ENCODE assay signal across 10 mouse cellular contexts in the genomic region with DNA sequence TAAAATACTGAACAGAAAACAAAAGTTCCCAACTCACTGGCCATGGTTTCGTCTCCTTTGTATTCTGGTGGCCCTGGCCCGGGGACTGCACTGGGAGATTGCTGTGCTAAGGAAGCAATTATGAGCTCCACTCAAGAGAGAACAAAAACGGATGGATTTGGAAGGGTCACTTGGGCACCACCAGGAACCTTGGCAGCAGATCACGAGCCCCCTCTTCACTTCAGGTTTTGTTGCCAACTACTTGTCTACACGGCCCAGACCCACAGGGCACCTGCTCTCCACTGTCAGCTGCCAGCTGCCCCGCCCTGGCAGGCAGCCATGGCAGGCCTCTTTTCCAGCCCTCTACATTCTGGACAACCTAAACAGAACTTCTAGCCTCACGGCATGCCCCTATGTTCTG.
DNase-seq lines count a peak whose midpoint lies in the region; ATAC-seq and TF ChIP-seq lines count a peak whose summit lies in the region.
"Had no signal": no experiment of that assay in that cellular context is flagged by ENCODE, and none has a peak within 500 bp of the region (broad histone marks: within the 10 kb centered on the region; RNA-seq: fewer than 3 reads in every experiment).

No protein-coding gene starts in this region.

- no peak overlapping the region for H3K4me2 ChIP-seq in forebrain, embryonic 15.5 days (replicated peaks)
- H3K4me2 ChIP-seq in forebrain, embryonic 11.5 days (ENCODE audit: low read depth, low read length, severe bottlenecking) = no peak overlapping the region
- no peak overlapping the region for H3K4me2 ChIP-seq in hindbrain, postnatal 0 days (ENCODE audit: low read depth, low read length)
- H3K4me2 ChIP-seq: liver, embryonic 12.5 days had no signal

- WGBS in forebrain, embryonic 15.5 days = 24% methylated on average over 7 of the region's 7 CpGs
- WGBS in forebrain, embryonic 11.5 days = 72% methylated on average over 7 of the region's 7 CpGs
- WGBS in hindbrain, postnatal 0 days = 34% methylated on average over 7 of the region's 7 CpGs
- 22% methylated on average over 7 of the region's 7 CpGs for WGBS in small intestine, adult 2 months

- TF ChIP-seq CTCF in hindbrain, postnatal 0 days (IDR thresholded peaks at IDR 0.05; ENCODE audit: low read depth) = no peak
- TF ChIP-seq CTCF in small intestine, adult 2 months (IDR thresholded peaks at IDR 0.05; ENCODE audit: extremely low read depth, insufficient read length, insufficient replicate concordance, low read depth, low read length) = no peak

- no peak overlapping the region for H3K4me3 ChIP-seq in forebrain, embryonic 15.5 days
- H3K4me3 ChIP-seq in forebrain, embryonic 11.5 days (ENCODE audit: low read depth, low read length) = no peak overlapping the region
- H3K4me3 ChIP-seq in hindbrain, postnatal 0 days (ENCODE audit: low read length) = no peak overlapping the region
- H3K4me3 ChIP-seq in small intestine, adult 2 months (ENCODE audit: low read depth, low read length) = no peak overlapping the region
- H3K4me3 ChIP-seq: liver, embryonic 12.5 days had no signal

- DNase-seq in forebrain, embryonic 11.5 days (ENCODE audit: low spot score) = no peak
- peak; percentile 24 for DNase-seq in thymus, postnatal 4 days
- DNase-seq in thymus, postnatal 25 days = no peak
- DNase-seq in hindbrain, postnatal 0 days (ENCODE audit: low spot score) = peak; percentile 84
- DNase-seq in left cerebral cortex, postnatal 36 days (ENCODE audit: low spot score in 2 of 2) = no peak
- no peak for DNase-seq in right cerebral cortex, postnatal 4 days
- DNase-seq: kidney, adult 9 months had no signal

- H3K9me3 ChIP-seq in forebrain, embryonic 15.5 days = no peaks in the 10 kb centered on the region
- H3K9me3 ChIP-seq in forebrain, embryonic 11.5 days (ENCODE audit: control insufficient read depth, low read length) = no peaks in the 10 kb centered on the region
- H3K9me3 ChIP-seq in hindbrain, postnatal 0 days (ENCODE audit: low read length) = no peaks in the 10 kb centered on the region
- H3K9me3 ChIP-seq: liver, embryonic 12.5 days had no signal

- peak; percentile 66 for ATAC-seq in forebrain, embryonic 15.5 days (replicated peaks)
- no peak for ATAC-seq in forebrain, embryonic 11.5 days (replicated peaks; ENCODE audit: low FRiP score)
- ATAC-seq in hindbrain, postnatal 0 days = peak; percentile 81
- ATAC-seq: liver, embryonic 12.5 days had no signal

- H3K36me3 ChIP-seq in forebrain, embryonic 15.5 days = no peaks in the 10 kb centered on the region
- no peaks in the 10 kb centered on the region for H3K36me3 ChIP-seq in forebrain, embryonic 11.5 days (ENCODE audit: control insufficient read depth, insufficient read depth, low read length)
- no peaks in the 10 kb centered on the region for H3K36me3 ChIP-seq in hindbrain, postnatal 0 days (ENCODE audit: insufficient read depth, low read length)
- 0 out of 2 replicates have a peak, but pooled peaks cover 3% of the 10 kb centered on the region for H3K36me3 ChIP-seq in small intestine, adult 2 months (ENCODE audit: control insufficient read depth, insufficient read depth, low read length)
- H3K36me3 ChIP-seq: liver, embryonic 12.5 days had no signal

- intact Hi-C loops in left cerebral cortex, postnatal 36 days (cut with DNase I) = no loop called here

- no peak for TF ChIP-seq POLR2A in small intestine, adult 2 months (IDR thresholded peaks at IDR 0.05; ENCODE audit: low read depth, low read length)

- peaks cover 58% of the 10 kb centered on the region for H3K4me1 ChIP-seq in forebrain, embryonic 15.5 days
- H3K4me1 ChIP-seq in forebrain, embryonic 11.5 days (replicated peaks; ENCODE audit: control insufficient read depth, insufficient read depth, low read length) = peaks cover 12% of the 10 kb centered on the region; the same call in 1 of the 2 replicates
- peaks cover 5% of the 10 kb centered on the region; the same call in 1 of the 2 replicates for H3K4me1 ChIP-seq in hindbrain, postnatal 0 days (ENCODE audit: insufficient read depth, low read length)
- H3K4me1 ChIP-seq in small intestine, adult 2 months (ENCODE audit: control insufficient read depth, insufficient read depth, insufficient read length, low read length) = peaks cover 31% of the 10 kb centered on the region
- H3K4me1 ChIP-seq: liver, embryonic 12.5 days had no signal

- peak overlapping the region; percentile 42; the same call in 1 of the 2 replicates for H3K27ac ChIP-seq in forebrain, embryonic 15.5 days (replicated peaks)
- H3K27ac ChIP-seq in forebrain, embryonic 11.5 days (ENCODE audit: low read depth, low read length) = no peak overlapping the region
- H3K27ac ChIP-seq in hindbrain, postnatal 0 days = no peak overlapping the region
- H3K27ac ChIP-seq in small intestine, adult 2 months (ENCODE audit: insufficient read depth, low read depth, low read length) = peak overlapping the region; percentile 72
- H3K27ac ChIP-seq: liver, embryonic 12.5 days had no signal

- peaks cover 3% of the 10 kb centered on the region; the same call in 1 of the 2 replicates for H3K27me3 ChIP-seq in forebrain, embryonic 15.5 days
- H3K27me3 ChIP-seq in forebrain, embryonic 11.5 days (ENCODE audit: control insufficient read depth, insufficient read depth, low read length) = no peaks in the 10 kb centered on the region
- H3K27me3 ChIP-seq in hindbrain, postnatal 0 days (ENCODE audit: insufficient read depth, low read length) = no peaks in the 10 kb centered on the region
- H3K27me3 ChIP-seq in small intestine, adult 2 months (ENCODE audit: control insufficient read depth, insufficient read depth, low read length) = no peaks in the 10 kb centered on the region

- H3K9ac ChIP-seq in forebrain, embryonic 15.5 days (replicated peaks) = no peak overlapping the region
- H3K9ac ChIP-seq in forebrain, embryonic 11.5 days (ENCODE audit: low read length) = no peak overlapping the region
- no peak overlapping the region for H3K9ac ChIP-seq in hindbrain, postnatal 0 days (replicated peaks; ENCODE audit: low read length)
- H3K9ac ChIP-seq: liver, embryonic 12.5 days had no signal

Comparison
In these comparisons a context has a peak if more than half of its experiments do, and no peak if none do; other contexts are left out.
1. H3K27ac ChIP-seq: peak in forebrain, embryonic 15.5 days (single experiment) and small intestine, adult 2 months (single experiment); none in forebrain, embryonic 11.5 days (single experiment) and hindbrain, postnatal 0 days (single experiment).
2. DNase-seq: peak in thymus, postnatal 4 days (single experiment) and hindbrain, postnatal 0 days (single experiment); none in forebrain, embryonic 11.5 days (single experiment), thymus, postnatal 25 days (single experiment), left cerebral cortex, postnatal 36 days (0 of 2) and right cerebral cortex, postnatal 4 days (single experiment).